Mouse (Mus musculus) cerebellum, adult 11-12 months (tissue): ENCODE results near the gene Cdk12.

Experiments used
- DNase-seq: peaks from one replicate; pipeline ENCODE4 v3.0.0; 2022

Cdk12 gene

DNA sequence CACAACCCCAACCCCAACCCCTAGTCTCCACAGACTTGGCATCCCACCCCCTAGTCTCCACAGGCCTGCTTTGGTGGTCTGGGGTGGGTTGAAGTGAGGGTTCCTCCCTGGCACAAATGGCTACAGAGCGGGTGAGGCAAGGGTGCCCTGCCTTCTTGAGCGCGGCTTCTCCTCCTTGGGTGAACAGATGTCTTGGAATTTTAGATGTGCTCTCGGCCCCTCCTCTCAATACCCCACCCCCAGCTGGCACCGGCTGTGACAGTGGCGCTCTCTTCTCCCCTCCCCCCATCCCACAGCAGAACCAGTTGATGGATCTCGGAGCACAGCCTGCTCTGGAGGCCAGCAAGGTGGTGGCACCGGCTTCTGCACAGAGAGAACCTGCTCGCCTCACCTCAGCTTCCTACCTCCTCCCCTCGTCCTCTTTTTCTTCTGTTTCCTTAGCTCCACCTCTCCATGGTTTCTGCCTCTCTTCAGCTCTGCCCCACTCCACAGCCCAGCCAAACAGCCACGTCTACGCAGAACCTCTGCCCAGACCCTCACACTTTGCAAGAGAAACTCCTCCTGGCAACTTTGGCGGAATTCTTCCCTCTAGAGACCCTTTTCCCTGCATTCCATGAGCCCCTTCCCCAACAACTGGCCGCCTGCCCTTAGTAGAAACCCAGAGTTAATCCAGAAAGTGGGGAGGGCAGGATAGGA, 115.7 kb downstream of the Cdk12 start:
- DNase-seq = peak; percentile 71

DNA sequence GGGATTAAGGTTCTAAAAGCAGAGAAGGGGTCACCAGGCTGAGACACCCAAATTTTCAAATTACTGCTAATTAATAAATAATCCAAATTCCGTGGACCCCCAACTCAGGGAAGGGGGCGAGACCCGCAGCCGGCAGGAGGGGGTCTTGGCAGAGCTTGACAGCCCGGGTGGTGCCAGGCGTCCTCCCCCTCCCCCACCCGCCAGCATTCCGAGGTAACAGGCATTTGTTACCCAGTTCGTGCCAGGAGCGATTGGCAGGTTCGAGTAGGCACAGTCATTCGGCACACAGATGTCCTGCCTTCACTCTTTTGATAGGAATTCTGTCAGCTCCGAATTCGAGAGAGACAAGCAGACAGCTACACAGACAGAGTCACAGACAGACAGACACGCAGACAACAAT, 116.3 kb downstream of the Cdk12 start:
- DNase-seq = peak; percentile 75

DNA sequence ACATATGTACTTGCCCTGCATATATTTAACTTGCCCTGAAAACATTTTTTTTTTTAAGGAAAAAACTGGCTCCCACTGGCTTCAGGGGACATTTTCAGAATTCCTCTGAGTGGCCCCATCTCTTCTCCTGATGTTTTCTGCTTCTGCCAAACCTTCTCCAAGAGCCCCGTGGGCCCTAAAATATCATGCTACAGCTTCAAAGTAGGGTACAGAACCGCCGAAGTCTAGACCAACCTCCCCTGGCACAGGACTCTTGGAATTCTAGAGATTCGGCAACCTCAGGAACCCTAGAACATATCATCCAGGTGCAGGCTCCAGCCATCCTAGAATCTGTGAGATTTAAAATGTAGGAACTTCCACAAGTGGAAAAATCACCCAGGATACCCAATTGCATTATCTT, 116.7 kb downstream of the Cdk12 start:
- DNase-seq = no peak

DNA sequence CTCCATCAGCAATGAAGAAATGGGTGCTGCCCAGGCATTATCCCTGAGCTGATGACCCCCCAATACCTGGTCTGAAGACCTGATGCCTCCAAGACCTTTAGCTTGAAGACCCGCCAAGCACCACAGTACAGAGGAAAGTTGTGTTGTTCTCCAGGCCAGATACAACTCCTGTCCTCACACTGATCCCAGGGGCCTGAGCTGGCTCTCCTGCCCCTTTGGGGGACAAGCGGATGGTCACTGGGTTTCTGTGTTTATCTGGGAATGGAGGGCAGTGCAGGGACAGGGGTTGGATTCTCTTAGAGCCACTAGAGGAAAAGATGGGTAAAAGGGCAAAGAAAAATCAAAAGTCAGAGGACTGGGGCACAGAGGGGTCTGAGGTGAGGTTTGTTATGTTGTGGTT, 117.1 kb downstream of the Cdk12 start:
- DNase-seq = peak; percentile 56

DNA sequence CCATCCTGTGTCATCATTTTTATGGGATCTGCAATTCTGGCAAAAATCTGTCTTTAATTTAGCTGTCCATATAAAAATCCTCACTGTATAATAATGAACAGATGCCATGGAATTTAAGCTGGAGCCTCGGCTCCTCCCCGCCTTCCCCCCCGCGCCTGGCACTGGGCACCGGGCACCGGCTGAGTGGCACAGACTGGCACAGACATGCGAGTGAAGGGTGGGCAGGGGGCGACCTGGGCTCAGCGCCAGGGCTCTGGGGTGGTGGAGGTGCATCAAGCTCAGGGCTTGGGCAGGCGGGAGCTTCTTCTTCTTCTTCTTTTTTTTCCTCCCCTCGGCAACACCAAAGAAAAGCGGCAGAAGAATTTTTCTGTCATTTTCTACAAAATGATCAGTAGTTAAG, 117.5 kb downstream of the Cdk12 start:
- peak; percentile 79 for DNase-seq

DNA sequence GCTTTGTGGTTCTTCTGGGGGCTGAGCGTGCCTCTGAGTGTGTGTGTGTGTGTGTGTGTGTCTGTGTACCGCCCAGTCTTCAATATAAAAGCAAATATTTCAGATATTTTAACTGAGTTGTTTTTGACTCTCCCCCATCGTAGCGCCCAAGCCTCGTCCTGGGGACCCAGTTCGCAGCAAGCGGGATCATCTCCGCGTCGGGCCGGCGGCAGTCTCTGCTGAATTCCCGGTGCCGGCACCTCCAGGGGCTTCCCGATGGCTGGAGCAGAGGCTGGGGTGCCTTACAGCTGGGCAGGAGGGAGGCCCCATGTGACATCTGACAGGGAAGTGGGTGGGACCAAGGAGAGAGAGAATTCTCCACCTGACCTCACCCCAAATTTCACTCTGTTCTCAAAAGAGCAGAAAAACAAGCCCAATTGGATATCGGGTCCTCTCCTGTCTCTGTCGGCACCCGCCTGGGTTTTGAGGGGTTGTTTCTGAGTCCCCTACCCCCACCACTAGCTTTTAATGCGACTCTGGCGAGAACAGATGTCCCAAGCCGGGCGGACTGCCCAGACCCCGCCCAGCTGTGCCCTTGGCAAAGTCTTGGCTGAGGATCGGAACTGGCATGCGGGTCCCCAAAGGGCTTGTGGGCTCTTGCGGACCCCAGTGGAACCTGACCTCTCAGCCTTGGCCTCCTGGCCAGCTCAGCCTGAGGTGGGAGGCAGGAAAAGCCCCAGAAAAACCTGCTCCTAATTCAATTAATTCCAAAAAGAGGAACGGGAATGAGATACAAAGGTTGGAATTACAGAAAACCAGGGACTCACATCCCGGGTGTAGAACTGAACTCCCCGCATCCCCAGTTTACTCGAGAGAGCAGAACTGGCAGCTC, 118.2 kb downstream of the Cdk12 start:
- DNase-seq = peak; percentile 76

DNA sequence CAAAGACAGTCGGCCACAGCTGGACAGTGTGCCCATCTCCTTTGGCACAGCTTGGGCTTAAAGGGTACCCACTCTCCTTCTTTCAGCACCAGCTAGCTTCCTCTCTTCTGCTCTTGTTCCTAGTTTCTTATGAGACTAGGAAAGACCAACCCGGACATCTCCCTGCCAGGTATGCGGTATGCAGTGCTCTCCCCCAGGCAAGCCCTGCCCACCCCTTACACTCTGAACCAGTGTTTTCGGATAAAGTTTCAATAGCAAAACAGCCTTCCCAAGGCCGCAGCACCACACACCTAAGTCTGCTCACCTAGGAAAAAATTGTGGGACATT, 118.8 kb downstream of the Cdk12 start:
- no peak for DNase-seq

DNA sequence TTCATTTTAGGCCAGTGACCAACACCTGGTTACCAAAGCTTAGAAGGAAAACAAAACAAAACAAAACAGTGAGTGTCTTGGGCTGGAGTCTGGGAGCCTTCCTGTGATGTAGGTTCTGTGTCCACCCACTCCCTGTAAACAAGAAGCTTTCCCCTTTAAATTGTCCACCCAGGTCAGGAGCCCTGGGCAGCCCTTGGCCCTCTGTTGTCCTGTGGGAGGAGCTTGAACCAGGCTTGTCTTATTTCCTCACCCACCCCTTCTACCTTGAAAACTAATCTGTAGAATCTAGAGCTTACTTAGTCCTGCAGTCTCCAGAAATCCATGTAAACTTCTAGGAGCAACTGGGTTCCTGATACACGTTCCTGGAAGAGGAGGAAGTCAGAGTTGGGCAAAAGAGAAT, 119.3 kb downstream of the Cdk12 start:
- peak; percentile 63 for DNase-seq

DNA sequence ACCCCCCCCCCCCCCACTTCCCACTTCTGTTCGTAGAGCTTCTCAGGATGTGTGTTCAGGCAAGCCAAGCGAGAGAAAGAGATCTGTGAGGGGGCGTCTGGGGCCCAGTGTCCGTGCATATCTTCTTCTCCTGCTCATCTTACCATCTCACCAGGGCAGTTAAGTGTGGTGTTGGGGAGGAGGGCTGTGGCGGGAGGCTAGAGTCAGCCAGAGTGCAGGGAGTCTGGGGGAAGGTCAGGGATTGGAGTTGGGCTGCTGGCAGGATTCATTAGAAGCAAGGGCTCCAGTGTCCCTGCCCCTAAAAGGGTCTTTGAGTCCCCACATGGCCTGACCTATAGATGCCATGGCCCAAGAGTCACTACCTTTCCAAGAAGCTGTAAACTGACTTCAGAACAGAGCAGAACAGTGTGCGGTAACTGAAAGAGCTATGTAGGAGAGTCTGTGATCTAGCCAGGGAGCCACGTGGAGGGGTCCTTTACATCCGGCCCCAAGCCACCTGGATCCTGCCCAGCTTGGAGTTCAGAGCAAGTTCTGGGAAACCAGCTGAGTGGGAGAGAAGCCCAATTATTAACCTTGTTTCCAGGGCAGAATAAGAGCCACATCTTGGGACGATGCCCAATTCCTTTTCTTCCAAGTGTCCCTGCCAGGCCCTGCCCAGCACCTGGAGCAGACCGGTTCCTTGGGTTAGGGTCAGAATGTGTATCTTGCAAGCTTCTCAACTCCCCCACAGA, 120.4 kb downstream of the Cdk12 start:
- peak; percentile 64 for DNase-seq

DNA sequence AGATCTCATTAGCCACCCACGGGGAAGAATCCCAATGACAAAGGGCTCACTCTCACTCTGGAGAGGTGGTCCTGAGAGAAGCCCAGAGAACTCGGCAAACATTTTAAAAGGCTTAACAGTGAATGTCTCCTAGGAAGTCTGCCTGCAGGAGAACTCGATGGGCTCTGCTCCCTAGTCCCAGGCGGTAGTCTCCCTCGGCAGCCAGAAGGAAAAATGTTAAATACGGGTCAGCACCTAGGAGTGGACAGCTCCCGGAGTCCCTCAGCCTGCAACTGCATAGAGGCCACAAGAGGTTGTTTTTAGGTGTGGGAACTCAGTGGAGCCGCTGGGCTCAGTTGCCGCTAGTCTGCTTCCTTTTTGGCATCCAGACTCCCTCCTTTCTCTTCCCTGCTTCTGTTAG, 121.1 kb downstream of the Cdk12 start:
- DNase-seq = peak; percentile 42

DNA sequence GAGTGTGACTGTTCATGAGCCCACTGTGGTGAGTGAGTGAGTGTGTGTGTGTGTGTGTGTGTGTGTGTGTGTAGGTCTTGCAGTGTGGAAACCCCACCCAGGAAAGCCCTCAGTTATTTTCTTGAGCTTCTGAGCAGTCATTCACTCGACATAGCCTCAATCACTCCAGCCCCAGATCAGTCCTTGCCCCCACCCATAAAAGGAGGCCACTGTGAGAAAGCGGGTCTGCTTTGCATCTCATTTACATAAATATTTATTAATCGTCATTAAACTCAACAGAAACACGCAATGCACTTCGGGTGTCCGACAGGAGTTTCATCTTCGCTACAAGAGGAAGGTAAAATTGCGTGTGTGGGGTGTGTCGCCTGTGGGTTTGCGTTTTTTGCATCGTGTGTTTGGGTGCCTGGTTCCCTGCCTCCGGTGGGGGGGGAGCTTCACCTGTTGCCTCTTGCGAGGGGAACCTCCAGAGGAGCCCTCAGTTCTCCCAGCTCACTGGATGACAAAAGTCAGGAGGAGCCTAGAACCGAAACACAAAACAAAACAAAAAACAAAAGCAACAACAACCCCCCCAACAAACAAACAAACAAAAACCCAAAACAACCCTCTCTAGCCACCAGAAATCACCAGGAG, 122.4 kb downstream of the Cdk12 start:
- DNase-seq = peak; percentile 56

DNA sequence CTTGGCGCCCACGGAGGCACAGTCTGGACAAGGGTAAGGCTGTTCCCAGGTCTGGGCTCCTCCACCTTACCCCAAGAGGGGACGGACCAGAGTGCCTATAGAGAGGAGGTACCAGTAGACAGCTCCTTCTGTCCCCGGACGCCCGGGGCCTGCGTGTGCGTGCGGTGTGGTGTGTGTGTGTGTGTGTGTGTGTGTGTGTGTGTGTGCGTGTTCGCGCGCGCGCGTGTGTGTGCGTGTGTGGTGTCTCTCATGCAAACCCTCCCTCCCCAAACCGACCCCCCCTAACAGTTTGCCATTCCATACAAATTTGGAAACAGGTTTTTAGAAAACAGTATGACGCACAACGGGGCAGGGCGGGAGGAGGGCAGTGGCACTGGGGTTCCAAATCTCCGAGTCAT, 123.0 kb downstream of the Cdk12 start:
- DNase-seq = peak; percentile 60

DNA sequence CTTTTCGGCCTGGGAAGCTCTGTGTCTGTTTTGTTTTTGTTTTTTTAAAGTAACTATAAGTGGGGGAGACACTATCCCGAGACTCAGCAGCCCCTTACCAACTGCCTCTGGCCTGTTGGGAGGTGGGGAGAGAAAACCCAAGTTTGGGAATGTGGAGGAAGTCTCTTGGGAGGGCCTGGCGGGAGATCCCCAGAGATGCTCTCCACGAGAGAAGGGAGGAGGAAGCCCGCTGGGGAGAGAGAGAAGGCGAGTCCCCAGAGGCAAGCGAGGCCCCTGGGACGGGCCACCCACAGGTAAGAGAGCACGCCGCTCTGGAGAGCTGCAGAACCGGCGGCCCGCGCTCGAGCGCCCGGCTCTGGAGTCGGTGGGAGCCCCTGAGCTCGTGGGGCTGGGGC, 123.9 kb downstream of the Cdk12 start:
- peak; percentile 43 for DNase-seq

DNA sequence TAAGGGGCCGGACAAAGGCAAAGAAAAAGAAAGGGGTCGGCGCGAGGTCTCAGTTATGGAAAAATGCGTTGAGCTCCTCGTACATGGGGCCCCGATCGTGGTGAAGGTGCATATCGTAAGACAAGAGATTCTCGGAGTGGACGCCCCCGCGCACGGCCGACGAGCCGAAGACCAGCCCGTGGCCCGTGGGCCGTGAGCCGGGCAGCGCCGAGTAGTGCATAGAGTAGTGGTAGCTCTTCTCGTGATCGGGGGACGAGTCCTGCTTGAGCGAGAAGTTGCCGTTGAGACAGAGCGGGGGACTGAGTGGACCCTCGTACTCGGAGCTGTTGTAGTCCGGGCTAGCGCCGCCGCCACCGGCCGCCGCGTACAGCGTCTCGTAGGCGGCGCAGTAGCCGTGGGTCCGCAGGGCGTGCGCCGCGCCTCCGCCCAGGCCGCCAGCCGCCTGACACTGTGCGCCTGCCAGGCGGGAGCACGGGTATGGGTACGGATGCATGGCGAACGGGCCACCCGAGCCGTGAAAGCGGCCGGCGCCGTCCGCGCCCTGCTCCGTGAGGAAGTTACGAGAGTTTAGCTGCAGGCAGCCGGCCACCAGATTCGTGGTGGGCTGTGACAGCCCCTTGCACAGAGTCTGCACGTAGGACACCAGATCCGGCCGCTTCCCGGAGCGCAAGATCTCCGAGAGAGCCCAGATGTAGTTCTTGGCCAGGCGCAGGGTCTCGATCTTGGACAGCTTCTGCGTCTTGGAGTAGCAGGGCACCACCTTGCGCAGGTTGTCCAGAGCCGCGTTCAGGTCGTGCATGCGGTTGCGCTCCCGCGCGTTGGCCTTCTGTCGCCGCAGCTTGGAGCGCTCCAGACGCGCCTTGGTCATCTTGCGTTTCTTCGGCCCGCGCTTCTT, 124.5 kb downstream of the Cdk12 start:
- no peak for DNase-seq

DNA sequence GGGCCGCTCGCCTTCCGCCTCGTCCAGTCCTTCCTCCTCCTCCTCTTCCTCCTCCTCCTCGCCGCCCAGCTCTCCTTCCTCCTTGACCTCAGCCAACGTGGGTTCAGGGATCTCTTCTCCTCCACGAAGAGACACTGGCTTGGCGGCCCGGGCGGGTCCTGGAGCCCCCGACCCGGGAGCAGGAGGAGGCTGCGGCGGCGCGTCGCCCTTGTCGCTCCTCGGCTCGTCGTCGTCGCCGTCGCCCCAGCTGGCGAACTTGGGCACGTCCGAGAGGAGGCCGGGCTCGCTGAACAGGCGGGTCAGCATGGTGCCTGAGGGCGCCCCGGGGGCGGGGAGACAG, 125.1 kb downstream of the Cdk12 start:
- DNase-seq = peak; percentile 75
